ENCODE assay signal across 16 mouse cellular contexts in genomic region chr9:122645569-122645968, GRCm38 (mm10).
"Had no signal": no experiment of that assay in that cellular context is flagged by ENCODE, and none has a peak within 500 bp of the region (broad histone marks: within the 10 kb centered on the region; RNA-seq: fewer than 3 reads in every experiment).

No protein-coding gene starts in this region.

- H3K4me3 ChIP-seq: liver, embryonic 13.5 days; lung, embryonic 15.5 days had no signal

- H3K27ac ChIP-seq: kidney, postnatal 0 days; liver, embryonic 13.5 days; lung, embryonic 15.5 days had no signal

- H3K36me3 ChIP-seq: liver, embryonic 13.5 days; lung, embryonic 15.5 days had no signal

- H3K27me3 ChIP-seq: lung, embryonic 15.5 days had no signal

- H3K4me1 ChIP-seq: liver, embryonic 13.5 days; lung, embryonic 15.5 days had no signal

- H3K9ac ChIP-seq: liver, embryonic 13.5 days; liver, postnatal 0 days; lung, embryonic 15.5 days had no signal

- DNase-seq: kidney, adult 11 months; kidney, adult 9 months; kidney, postnatal 36 days; layer of hippocampus, adult 9-11 months; layer of hippocampus, postnatal 36 days; liver; liver, embryonic 13.5 days; liver, postnatal 0 days; midbrain, embryonic 14.5 days; right cerebral cortex, adult 18-20 months; right cerebral cortex, postnatal 4 days; spleen, adult 18-20 months; thymus, adult 18-20 months; thymus, postnatal 25 days had no signal

- ATAC-seq: liver, postnatal 0 days had no signal

- H3K9me3 ChIP-seq: liver, embryonic 13.5 days; lung, embryonic 15.5 days had no signal

- H3K4me2 ChIP-seq: liver, embryonic 13.5 days; lung, embryonic 15.5 days had no signal
